Mouse (Mus musculus) embryonic facial prominence, embryonic 10.5 days (tissue): ENCODE measurements around the gene Serpinh1. TPM values are rescaled to one million over a fixed set of nuclear protein-coding genes. Genes with fewer than 3 reads are reported as not detected.

Experiments
- DNase-seq: peaks from one replicate; pipeline ENCODE4 v3.0.0-alpha.2; 2017; ENCODE audit warnings: low spot score
- H3K27ac ChIP-seq: fragments of 300-500 bp; sonication (generic); replicated peaks from 2 replicates; pipeline ENCODE4 v1.5.1; 2016; ENCODE audit warnings: mild to moderate bottlenecking
- H3K27me3 ChIP-seq: fragments of 300-500 bp; sonication (generic); replicated peaks from 2 replicates; pipeline ENCODE4 v1.6.1; 2016; ENCODE audit warnings: low read depth, mild to moderate bottlenecking; ENCODE audit not compliant: poor library complexity, severe bottlenecking
- H3K36me3 ChIP-seq: fragments of 300-500 bp; sonication (generic); replicated peaks from 2 replicates; pipeline ENCODE4 v1.6.1; 2016; ENCODE audit warnings: mild to moderate bottlenecking, moderate library complexity
- H3K4me1 ChIP-seq: fragments of 300-500 bp; sonication (generic); 2 replicates; pipeline ENCODE4 v1.6.1; 2016
- H3K4me3 ChIP-seq: fragments of 300-500 bp; sonication (generic); 2 replicates; pipeline ENCODE4 v1.5.1; 2016; ENCODE audit warnings: mild to moderate bottlenecking, moderate library complexity
- H3K9me3 ChIP-seq: fragments of 300-500 bp; sonication (generic); 2 replicates; pipeline ENCODE4 v1.6.1; 2016; ENCODE audit warnings: mild to moderate bottlenecking
- WGBS: fragments of 180-500 bp; shearing (Covaris S2); methylation state at CpG from one replicate; pipeline ENCODE4 v1.1.7; 2016; 5-methylcytosine and 5-hydroxymethylcytosine counted together
- polyA plus RNA-seq: library from polyadenylated mRNA; unstranded; fragments of >200 nt; fragmentation: Nextera tagmentation; extraction: Ambion mirVana; gene quantifications from 2 replicates; pipeline ENCODE4 v1.2.1, GENCODE M21; 2016

The Serpinh1 gene
- polyA plus RNA-seq, 1 experiment from 2014 or later, result 1,061 TPM

DNA sequence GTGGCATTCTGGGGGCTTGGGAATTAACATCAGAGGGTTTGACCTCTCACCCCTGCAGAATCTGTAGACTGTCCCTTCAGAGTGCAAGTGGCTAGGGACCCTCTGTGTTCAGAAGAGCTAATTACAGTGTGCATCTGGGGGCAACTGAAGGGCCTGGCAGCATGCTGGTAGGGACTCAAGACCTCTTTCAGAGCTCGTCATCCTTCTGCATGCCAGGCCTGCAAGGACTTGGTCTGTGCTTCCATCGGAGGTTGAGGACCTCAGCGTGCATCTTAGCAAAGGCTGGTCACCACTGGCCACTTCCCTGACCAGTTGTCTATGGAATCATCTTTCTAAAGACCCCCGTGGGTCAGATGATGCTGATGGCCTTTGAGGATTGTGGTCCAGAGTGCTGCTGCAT is 9.5 kb downstream of the Serpinh1 start:
- Histone ChIP-seq H3K27me3 (no peaks in the 10 kb centered on the region), H3K36me3 (peaks cover 80% of the 10 kb centered on the region), H3K9me3 (no peaks in the 10 kb centered on the region), H3K4me1 (peaks cover 14% of the 10 kb centered on the region; the same call in 1 of the 2 replicates), H3K27ac (no peak overlapping the region), H3K4me3 (no peak overlapping the region)
- no peak for DNase-seq
- 84% methylated on average over 4 of the region's 4 CpGs for WGBS

DNA sequence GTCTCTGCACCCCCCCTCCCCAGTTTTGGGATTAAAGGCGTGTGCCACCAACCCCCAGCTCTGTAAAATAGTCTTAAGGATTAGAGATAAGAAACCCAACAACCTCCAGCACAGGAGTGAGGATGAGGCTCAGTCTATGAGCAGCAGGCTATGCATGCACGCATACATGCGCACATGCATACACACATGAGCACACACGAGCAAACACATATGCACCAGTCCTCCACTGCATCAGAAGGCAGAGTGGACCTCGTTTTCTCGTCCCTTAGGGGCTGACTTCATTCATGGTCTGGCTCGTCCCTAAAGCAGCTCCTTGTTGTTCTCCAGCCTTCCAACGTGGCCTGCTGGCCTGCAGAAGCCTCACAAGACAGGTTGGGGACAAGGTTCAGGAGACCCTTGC is 12.3 kb downstream of the Serpinh1 start:
- Histone ChIP-seq H3K27ac (no peak overlapping the region), H3K36me3 (peaks cover 63% of the 10 kb centered on the region), H3K4me1 (peaks cover 10% of the 10 kb centered on the region; the same call in 1 of the 2 replicates), H3K4me3 (no peak overlapping the region), H3K27me3 (no peaks in the 10 kb centered on the region), H3K9me3 (no peaks in the 10 kb centered on the region)
- WGBS, result 82% methylated on average over 8 of the region's 8 CpGs
- DNase-seq, result no peak

DNA sequence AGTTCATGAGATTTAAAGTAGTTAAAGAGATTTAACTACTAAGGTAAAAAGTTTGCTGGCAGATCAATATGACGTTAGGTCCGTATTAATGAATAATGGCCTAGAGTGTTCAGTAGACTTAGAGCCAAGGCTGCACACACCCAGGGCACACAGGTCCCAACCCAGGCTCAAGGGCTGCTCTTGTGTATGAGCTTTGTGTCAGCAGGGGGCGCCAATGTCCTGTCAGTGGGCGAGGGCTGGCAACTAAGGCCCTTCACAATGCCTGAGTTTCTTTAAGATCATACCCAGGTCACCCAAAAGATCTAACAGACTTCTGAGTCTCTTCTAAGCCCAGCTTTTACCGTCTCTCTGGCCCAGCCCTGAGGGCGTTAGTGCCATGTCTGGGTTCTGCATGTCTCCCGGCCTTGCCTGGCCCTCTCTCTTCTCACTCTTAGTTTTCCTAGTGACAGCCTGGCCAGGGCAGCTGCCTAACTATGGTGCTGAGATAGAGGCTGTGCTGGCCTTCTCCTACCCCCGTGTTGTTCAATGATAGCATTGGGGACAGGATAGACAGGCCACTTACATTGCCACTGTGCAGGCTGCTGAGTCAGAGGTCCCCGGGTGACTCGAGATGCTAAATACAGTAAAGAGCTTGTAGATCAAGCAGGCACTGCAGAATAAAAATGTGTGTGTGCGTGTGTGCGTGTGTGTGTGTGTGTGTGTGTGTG is 20.1 kb downstream of the Serpinh1 start:
- H3K36me3 ChIP-seq, result peaks cover 11% of the 10 kb centered on the region; the same call in 1 of the 2 replicates
- peaks cover 19% of the 10 kb centered on the region for H3K4me1 ChIP-seq
- WGBS, result 46% methylated on average over 12 of the region's 12 CpGs
- peak overlapping the region; percentile 60; the same call in 1 of the 2 replicates for H3K27ac ChIP-seq
- no peaks in the 10 kb centered on the region for H3K9me3 ChIP-seq
- no peaks in the 10 kb centered on the region for H3K27me3 ChIP-seq
- no peak overlapping the region for H3K4me3 ChIP-seq
- DNase-seq, result peak; percentile 91

DNA sequence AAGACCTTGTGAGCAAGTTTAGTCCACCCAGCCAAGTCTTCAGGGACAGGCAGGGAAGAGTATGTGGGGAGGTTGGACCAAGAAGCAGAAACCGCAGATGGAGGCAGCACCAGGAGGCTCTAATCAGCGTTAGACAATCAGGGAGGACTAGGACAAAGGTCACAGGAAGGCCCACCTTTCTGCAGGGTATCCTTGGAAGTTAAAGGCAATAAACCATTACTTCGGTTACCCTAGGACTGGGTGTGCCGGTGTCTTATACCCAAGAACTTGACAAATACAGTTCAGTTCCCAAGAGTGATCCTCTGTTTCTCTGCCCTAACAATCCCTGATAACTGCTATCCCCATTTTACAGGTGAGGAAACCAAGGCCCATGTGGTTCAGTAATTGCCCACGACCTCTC is 23.0 kb downstream of the Serpinh1 start:
- no peak overlapping the region for H3K4me3 ChIP-seq
- H3K4me1 ChIP-seq, result peaks cover 29% of the 10 kb centered on the region
- no peak overlapping the region for H3K27ac ChIP-seq
- H3K9me3 ChIP-seq, result no peaks in the 10 kb centered on the region
- H3K36me3 ChIP-seq, result no peaks in the 10 kb centered on the region
- no peak for DNase-seq
- WGBS, result 84% methylated on average over 5 of the region's 5 CpGs
- H3K27me3 ChIP-seq, result peaks cover 16% of the 10 kb centered on the region

DNA sequence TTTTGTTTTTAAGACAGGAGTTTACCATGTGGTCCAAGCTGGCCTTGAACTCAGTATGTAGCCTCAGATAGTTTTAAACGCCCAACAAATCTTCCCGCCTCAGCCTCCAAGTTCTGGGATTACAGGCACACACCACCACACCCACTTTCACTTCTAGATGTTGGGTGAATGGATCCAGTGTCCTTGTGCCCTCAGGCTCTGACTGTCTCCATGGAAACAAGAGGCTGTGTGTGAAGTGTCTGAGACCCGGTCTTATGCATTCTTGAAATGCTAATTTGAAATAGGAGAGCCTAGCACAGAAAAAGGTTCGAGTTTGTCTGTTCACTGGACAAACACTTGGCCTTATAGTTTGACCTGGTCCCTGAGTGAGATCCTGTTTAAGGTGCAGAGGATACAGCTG is 24.2 kb downstream of the Serpinh1 start:
- no peaks in the 10 kb centered on the region for H3K9me3 ChIP-seq
- peaks cover 36% of the 10 kb centered on the region for H3K4me1 ChIP-seq
- 54% methylated on average over 4 of the region's 4 CpGs for WGBS
- no peak overlapping the region for H3K4me3 ChIP-seq
- no peaks in the 10 kb centered on the region for H3K36me3 ChIP-seq
- H3K27me3 ChIP-seq, result peaks cover 26% of the 10 kb centered on the region
- H3K27ac ChIP-seq, result 0 out of 2 replicates have a peak overlapping the region, but pooled peaks have one; percentile 37
- peak; percentile 54 for DNase-seq

DNA sequence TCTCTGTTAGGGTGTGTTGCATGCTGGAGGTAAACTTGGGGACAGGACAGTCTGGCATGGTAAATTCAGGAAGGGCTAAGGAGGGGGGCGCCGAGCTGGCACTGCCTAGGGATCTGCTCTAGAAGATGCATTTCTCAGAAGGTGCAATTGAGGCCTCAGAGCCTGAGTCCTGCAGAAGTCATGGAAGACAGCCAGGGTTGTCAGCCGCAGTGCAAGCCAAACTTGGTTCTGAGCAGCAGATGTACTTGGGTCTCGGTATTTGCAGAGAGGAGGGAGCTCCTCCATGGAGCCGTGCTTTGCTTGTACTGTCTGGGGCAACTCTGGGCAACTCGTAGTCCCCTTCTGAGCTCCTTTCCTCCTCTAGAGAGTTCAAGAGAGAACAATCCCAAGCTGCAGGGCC is 26.9 kb downstream of the Serpinh1 start:
- H3K27ac ChIP-seq, result no peak overlapping the region
- H3K4me3 ChIP-seq, result no peak overlapping the region
- no peak for DNase-seq
- H3K27me3 ChIP-seq, result peaks cover 37% of the 10 kb centered on the region
- H3K9me3 ChIP-seq, result no peaks in the 10 kb centered on the region
- H3K4me1 ChIP-seq, result peaks cover 38% of the 10 kb centered on the region
- no peaks in the 10 kb centered on the region for H3K36me3 ChIP-seq
- 72% methylated on average over 6 of the region's 6 CpGs for WGBS

DNA sequence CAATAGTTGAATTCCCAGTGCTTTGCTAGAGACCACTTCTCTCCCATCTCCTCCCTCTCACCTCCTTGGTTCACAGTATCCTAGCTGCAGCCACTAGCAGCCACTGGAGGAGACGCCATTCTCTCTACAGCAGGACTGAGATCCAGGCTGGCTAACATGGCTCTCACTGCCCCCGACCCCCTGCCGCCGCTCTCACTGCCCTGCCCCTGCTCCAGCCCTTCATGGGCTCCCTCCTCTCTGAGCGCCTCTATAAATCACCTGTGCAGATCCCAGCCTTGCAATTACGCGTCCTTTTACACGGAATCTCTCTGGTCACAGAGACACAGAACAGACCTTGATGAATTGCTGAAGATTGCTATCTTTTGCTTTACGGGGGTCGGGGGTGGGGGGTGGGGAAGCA is 28.2 kb downstream of the Serpinh1 start:
- H3K9me3 ChIP-seq, result no peaks in the 10 kb centered on the region
- H3K27ac ChIP-seq, result no peak overlapping the region
- H3K27me3 ChIP-seq, result peaks cover 44% of the 10 kb centered on the region
- 35% methylated on average over 10 of the region's 10 CpGs for WGBS
- H3K4me3 ChIP-seq, result no peak overlapping the region
- DNase-seq, result no peak
- no peaks in the 10 kb centered on the region for H3K36me3 ChIP-seq
- peaks cover 50% of the 10 kb centered on the region for H3K4me1 ChIP-seq

DNA sequence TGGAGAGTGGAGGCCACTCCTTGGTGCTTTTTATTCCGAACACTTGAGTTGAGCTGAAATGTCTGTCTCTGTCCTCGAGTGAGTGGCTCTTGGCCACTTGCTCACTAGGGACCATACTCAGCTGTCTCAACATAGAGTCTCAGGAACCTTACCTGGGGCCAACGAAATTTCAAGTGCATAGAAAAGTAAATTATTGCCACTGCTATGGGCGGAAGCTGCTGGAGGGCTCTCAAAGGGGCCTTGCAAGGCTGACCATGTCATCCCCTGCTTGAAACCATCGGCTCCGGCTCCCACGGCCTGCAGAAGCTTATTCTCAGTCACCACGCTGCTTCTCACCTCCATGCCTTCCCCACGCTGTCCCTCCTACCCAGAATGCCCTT is 29.7 kb downstream of the Serpinh1 start:
- 91% methylated on average over 9 of the region's 9 CpGs for WGBS
- Histone ChIP-seq H3K4me1 (peaks cover 50% of the 10 kb centered on the region), H3K27ac (no peak overlapping the region), H3K9me3 (no peaks in the 10 kb centered on the region), H3K27me3 (peaks cover 44% of the 10 kb centered on the region), H3K4me3 (no peak overlapping the region), H3K36me3 (no peaks in the 10 kb centered on the region)
- DNase-seq, result no peak

DNA sequence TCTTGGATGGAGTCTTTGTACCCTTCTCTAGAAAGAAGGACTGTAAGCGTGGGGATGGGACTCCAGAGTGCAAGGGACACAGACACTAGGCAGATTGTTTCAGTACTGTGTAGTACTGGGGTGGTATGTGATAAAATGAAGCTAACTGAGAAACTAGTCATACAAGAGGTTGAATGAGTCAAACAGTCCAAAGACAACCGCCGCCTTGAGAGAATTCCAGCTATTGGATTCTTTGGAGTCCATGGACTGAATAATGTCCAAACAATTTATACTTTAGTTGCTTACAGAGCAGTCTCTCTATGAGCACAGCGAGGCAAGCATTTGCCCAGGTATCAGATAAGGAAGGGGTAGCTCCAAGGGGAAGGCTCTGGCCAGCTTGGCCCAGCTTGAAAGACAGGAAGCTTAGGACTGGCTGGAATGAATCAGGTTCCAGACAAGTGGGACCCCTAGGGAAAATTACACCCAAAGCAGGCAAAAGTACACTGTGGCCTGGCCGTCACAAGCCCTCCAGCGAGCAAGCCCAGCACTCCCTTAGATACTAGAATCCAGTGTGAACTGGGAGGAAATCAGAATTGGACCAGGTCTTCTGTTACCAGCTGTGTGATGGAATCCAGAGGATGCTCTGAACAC is 30.2 kb downstream of the Serpinh1 start:
- Histone ChIP-seq H3K27ac (no peak overlapping the region), H3K9me3 (no peaks in the 10 kb centered on the region), H3K36me3 (no peaks in the 10 kb centered on the region), H3K4me1 (peaks cover 52% of the 10 kb centered on the region), H3K27me3 (peaks cover 45% of the 10 kb centered on the region), H3K4me3 (no peak overlapping the region)
- WGBS, result 84% methylated on average over 6 of the region's 6 CpGs
- DNase-seq, result no peak

DNA sequence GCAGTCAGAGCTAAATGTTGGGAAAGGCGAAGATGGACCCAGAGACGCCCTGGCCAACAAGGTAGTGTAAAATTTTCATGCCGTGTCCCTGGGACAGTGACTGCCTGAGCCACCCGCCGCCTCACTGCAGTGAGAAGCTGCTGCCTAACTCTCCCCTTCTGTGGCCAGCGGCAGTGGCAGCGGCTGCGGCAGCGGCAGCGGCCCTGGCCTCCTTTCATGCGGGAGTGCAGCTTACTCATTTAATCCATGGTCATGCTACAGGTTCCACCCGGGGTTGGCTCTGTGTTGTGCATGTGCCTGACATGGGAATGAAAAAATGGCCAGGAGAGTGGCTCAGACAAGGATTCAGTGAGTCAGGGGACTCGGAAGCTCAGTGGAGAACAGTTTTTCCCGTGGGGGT is 32.5 kb downstream of the Serpinh1 start:
- WGBS, result 41% methylated on average over 14 of the region's 14 CpGs
- peaks cover 7% of the 10 kb centered on the region; the same call in 1 of the 2 replicates for H3K36me3 ChIP-seq
- peaks cover 58% of the 10 kb centered on the region for H3K4me1 ChIP-seq
- no peak overlapping the region for H3K4me3 ChIP-seq
- peak; percentile 32 for DNase-seq
- peaks cover 42% of the 10 kb centered on the region for H3K27me3 ChIP-seq
- H3K27ac ChIP-seq, result 0 out of 2 replicates have a peak overlapping the region, but pooled peaks have one; percentile 12
- no peaks in the 10 kb centered on the region for H3K9me3 ChIP-seq

DNA sequence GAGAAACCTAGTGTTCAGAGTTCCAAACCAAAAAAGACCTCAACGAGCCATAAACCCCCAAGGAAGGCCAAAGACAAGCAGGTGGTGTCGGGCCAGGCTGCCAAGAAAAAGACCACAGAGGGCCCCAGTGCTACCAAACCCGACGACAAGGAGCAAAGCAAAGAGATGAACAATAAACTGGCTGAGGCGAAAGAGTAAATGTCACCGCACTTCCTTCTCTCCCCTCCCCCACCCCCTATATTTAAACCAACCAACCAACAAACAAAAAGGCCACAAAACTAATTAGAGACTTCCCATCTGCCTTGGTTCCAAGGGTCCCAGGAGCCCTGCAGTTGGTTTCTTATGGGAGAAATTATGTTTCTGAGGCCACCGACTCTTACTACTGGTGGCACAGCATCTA is 35.6 kb downstream of the Serpinh1 start:
- H3K27ac ChIP-seq, result no peak overlapping the region
- H3K27me3 ChIP-seq, result peaks cover 24% of the 10 kb centered on the region
- no peak for DNase-seq
- no peaks in the 10 kb centered on the region for H3K9me3 ChIP-seq
- H3K4me3 ChIP-seq, result no peak overlapping the region
- H3K4me1 ChIP-seq, result peaks cover 66% of the 10 kb centered on the region
- peaks cover 7% of the 10 kb centered on the region; the same call in 1 of the 2 replicates for H3K36me3 ChIP-seq
- WGBS, result 69% methylated on average over 7 of the region's 7 CpGs

DNA sequence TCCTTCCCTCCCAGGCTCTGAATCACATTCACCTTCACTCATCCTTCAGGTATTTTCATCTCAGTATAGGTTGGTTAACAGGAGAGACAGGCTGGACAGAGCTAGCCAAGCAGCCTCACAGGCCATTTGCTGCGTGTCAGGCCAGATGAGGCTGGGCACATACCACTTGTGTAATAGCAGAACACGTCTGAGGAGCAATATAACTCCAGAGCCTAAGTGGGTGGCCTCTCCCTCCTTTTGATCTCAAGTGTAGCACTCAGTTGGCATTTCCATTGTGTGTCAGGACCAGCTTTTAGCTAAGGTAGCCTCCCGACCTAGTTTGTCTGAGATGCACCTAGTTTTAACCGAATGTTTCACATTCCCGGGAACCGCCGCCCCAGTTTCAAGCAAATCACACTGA is 36.8 kb downstream of the Serpinh1 start:
- Histone ChIP-seq H3K4me3 (no peak overlapping the region), H3K27me3 (peaks cover 18% of the 10 kb centered on the region), H3K36me3 (peaks cover 7% of the 10 kb centered on the region; the same call in 1 of the 2 replicates), H3K27ac (peak overlapping the region; percentile 0; the same call in 1 of the 2 replicates), H3K9me3 (no peaks in the 10 kb centered on the region), H3K4me1 (peaks cover 76% of the 10 kb centered on the region)
- 78% methylated on average over 7 of the region's 7 CpGs for WGBS
- DNase-seq, result no peak

DNA sequence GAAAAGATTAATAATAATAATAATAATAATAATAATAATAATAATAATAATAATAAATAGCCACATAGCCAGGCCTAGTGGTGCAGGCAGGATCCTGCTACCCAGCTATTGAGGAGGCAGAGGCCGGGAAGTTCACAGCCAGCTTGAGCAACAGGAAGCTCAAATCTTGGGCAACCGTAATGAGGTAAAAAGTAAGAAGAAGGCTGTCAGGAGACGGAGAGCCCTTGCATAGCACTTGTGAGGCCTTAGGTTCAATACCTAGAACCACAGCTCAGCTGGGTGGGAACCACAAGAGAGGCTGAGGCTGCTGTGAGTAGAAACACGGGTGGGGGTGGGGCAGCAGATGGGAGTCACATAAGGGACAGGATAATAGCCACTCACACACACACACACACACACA is 38.5 kb downstream of the Serpinh1 start:
- WGBS, result 81% methylated on average over 4 of the region's 4 CpGs
- peaks cover 7% of the 10 kb centered on the region; the same call in 1 of the 2 replicates for H3K36me3 ChIP-seq
- no peaks in the 10 kb centered on the region for H3K9me3 ChIP-seq
- peaks cover 13% of the 10 kb centered on the region for H3K27me3 ChIP-seq
- no peak for DNase-seq
- H3K27ac ChIP-seq, result no peak overlapping the region
- H3K4me3 ChIP-seq, result no peak overlapping the region
- H3K4me1 ChIP-seq, result peaks cover 60% of the 10 kb centered on the region
